20 mouse cellular contexts compared by ENCODE assay signal in genomic region chr13:67097876-67098275, GRCm38 (mm10). TPM values are rescaled to one million over a fixed set of nuclear protein-coding genes. Genes with fewer than 3 reads are reported as not detected.
DNase-seq lines count a peak whose midpoint lies in the region; ATAC-seq lines count a peak whose summit lies in the region.
"Had no signal": no experiment of that assay in that cellular context is flagged by ENCODE, and none has a peak within 500 bp of the region (broad histone marks: within the 10 kb centered on the region; RNA-seq: fewer than 3 reads in every experiment).

Gene Zfp708, minus strand, starts transcription at chr13:67097976.

- no peak within 1 kb of the TSS for H3K9ac ChIP-seq in forebrain, embryonic 14.5 days (ENCODE audit: low read length)
- H3K9ac ChIP-seq in forebrain, embryonic 12.5 days, result no peak within 1 kb of the TSS
- no peak within 1 kb of the TSS for H3K9ac ChIP-seq in forebrain, embryonic 16.5 days (replicated peaks; ENCODE audit: low read depth, low read length)
- no peak within 1 kb of the TSS for H3K9ac ChIP-seq in forebrain, embryonic 13.5 days
- no peak within 1 kb of the TSS for H3K9ac ChIP-seq in neural tube, embryonic 14.5 days (replicated peaks; ENCODE audit: low read depth, low read length)
- H3K9ac ChIP-seq: embryonic facial prominence, embryonic 13.5 days; embryonic facial prominence, embryonic 15.5 days had no signal

- no peak within 1 kb of the TSS for H3K4me2 ChIP-seq in forebrain, embryonic 14.5 days (ENCODE audit: low read length)
- no peak within 1 kb of the TSS for H3K4me2 ChIP-seq in forebrain, embryonic 12.5 days
- no peak within 1 kb of the TSS for H3K4me2 ChIP-seq in forebrain, embryonic 16.5 days (ENCODE audit: low read length)
- no peak within 1 kb of the TSS for H3K4me2 ChIP-seq in forebrain, embryonic 13.5 days
- H3K4me2 ChIP-seq in neural tube, embryonic 14.5 days (ENCODE audit: low read depth, low read length), result no peak within 1 kb of the TSS
- H3K4me2 ChIP-seq: embryonic facial prominence, embryonic 13.5 days; embryonic facial prominence, embryonic 15.5 days had no signal

- ATAC-seq in forebrain, embryonic 14.5 days, result no peak
- ATAC-seq in forebrain, embryonic 12.5 days (ENCODE audit: low FRiP score), result no peak
- ATAC-seq in forebrain, embryonic 16.5 days, result no peak
- no peak for ATAC-seq in forebrain, embryonic 13.5 days
- ATAC-seq in neural tube, embryonic 14.5 days (ENCODE audit: low read depth), result no peak

- no peak within 1 kb of the TSS for H3K4me3 ChIP-seq in forebrain, embryonic 14.5 days (ENCODE audit: low read depth, low read length)
- H3K4me3 ChIP-seq in forebrain, embryonic 12.5 days (replicated peaks), result no peak within 1 kb of the TSS
- H3K4me3 ChIP-seq in forebrain, embryonic 16.5 days (replicated peaks; ENCODE audit: low read length), result no peak within 1 kb of the TSS
- no peak within 1 kb of the TSS for H3K4me3 ChIP-seq in forebrain, embryonic 13.5 days
- no peak within 1 kb of the TSS for H3K4me3 ChIP-seq in neural tube, embryonic 14.5 days (ENCODE audit: low read depth, low read length)
- H3K4me3 ChIP-seq: embryonic facial prominence, embryonic 13.5 days; embryonic facial prominence, embryonic 15.5 days; erythroblast, embryonic 14.5 days had no signal

- no peaks in the 10 kb centered on the region for H3K9me3 ChIP-seq in forebrain, embryonic 14.5 days (replicated peaks; ENCODE audit: control insufficient read depth, low read length)
- no peaks in the 10 kb centered on the region for H3K9me3 ChIP-seq in forebrain, embryonic 12.5 days
- H3K9me3 ChIP-seq in forebrain, embryonic 16.5 days (ENCODE audit: control insufficient read depth, low read length), result no peaks in the 10 kb centered on the region
- H3K9me3 ChIP-seq in forebrain, embryonic 13.5 days (replicated peaks), result no peaks in the 10 kb centered on the region
- H3K9me3 ChIP-seq in neural tube, embryonic 14.5 days (ENCODE audit: control insufficient read depth, low read length), result no peaks in the 10 kb centered on the region
- H3K9me3 ChIP-seq: embryonic facial prominence, embryonic 13.5 days; embryonic facial prominence, embryonic 15.5 days had no signal

- no peaks in the 10 kb centered on the region for H3K27me3 ChIP-seq in forebrain, embryonic 14.5 days (replicated peaks; ENCODE audit: control insufficient read depth, insufficient read depth, low read length)
- H3K27me3 ChIP-seq in forebrain, embryonic 12.5 days, result no peaks in the 10 kb centered on the region
- H3K27me3 ChIP-seq in forebrain, embryonic 16.5 days (replicated peaks; ENCODE audit: control insufficient read depth, insufficient read depth, low read length), result no peaks in the 10 kb centered on the region
- H3K27me3 ChIP-seq in forebrain, embryonic 13.5 days, result no peaks in the 10 kb centered on the region
- no peaks in the 10 kb centered on the region for H3K27me3 ChIP-seq in neural tube, embryonic 14.5 days (ENCODE audit: control insufficient read depth, insufficient read depth, low read length)
- H3K27me3 ChIP-seq: embryonic facial prominence, embryonic 13.5 days; embryonic facial prominence, embryonic 15.5 days had no signal

- DNase-seq in forebrain, embryonic 14.5 days (ENCODE audit: low spot score), result no peak
- no peak for DNase-seq in neural tube, embryonic 10.5 days (ENCODE audit: extremely low spot score, low spot score)
- DNase-seq in right cerebral cortex, adult 2 months (ENCODE audit: low spot score in 2 of 2), result no peak
- DNase-seq: adrenal gland, adult 2 months; adrenal gland, postnatal 10 days; adrenal gland, postnatal 25 days; cerebellum, adult 11 months; cerebellum, adult 18-20 months; cerebellum, adult 8-10 months; cerebellum, adult 9-11 months; cerebellum, postnatal 14 days; cerebellum, postnatal 36 days; embryo, embryonic 11 days had no signal

- no peaks in the 10 kb centered on the region for H3K36me3 ChIP-seq in forebrain, embryonic 14.5 days (ENCODE audit: control insufficient read depth, insufficient read depth, low read length)
- no peaks in the 10 kb centered on the region; the same call in 1 of the 2 replicates for H3K36me3 ChIP-seq in forebrain, embryonic 12.5 days (replicated peaks)
- no peaks in the 10 kb centered on the region for H3K36me3 ChIP-seq in forebrain, embryonic 16.5 days (ENCODE audit: control insufficient read depth, insufficient read depth)
- H3K36me3 ChIP-seq in forebrain, embryonic 13.5 days (ENCODE audit: poor library complexity, severe bottlenecking), result peaks cover 6% of the 10 kb centered on the region; the same call in 1 of the 2 replicates
- no peaks in the 10 kb centered on the region for H3K36me3 ChIP-seq in neural tube, embryonic 14.5 days (ENCODE audit: control insufficient read depth, insufficient read depth, low read length)

- no peak within 1 kb of the TSS for H3K27ac ChIP-seq in forebrain, embryonic 14.5 days (ENCODE audit: low read depth, low read length)
- no peak within 1 kb of the TSS for H3K27ac ChIP-seq in forebrain, embryonic 12.5 days
- H3K27ac ChIP-seq in forebrain, embryonic 16.5 days (ENCODE audit: low read length), result no peak within 1 kb of the TSS
- H3K27ac ChIP-seq in forebrain, embryonic 13.5 days, result no peak within 1 kb of the TSS
- no peak within 1 kb of the TSS for H3K27ac ChIP-seq in neural tube, embryonic 14.5 days (ENCODE audit: low read depth, low read length)
- H3K27ac ChIP-seq: embryonic facial prominence, embryonic 13.5 days; embryonic facial prominence, embryonic 15.5 days had no signal

- WGBS in forebrain, embryonic 14.5 days, result 90% methylated on average over 10 of the region's 10 CpGs
- WGBS in forebrain, embryonic 12.5 days, result 94% methylated on average over 10 of the region's 10 CpGs
- WGBS in forebrain, embryonic 16.5 days, result 91% methylated on average over 10 of the region's 10 CpGs
- 93% methylated on average over 10 of the region's 10 CpGs for WGBS in forebrain, embryonic 13.5 days
- 93% methylated on average over 10 of the region's 10 CpGs for WGBS in neural tube, embryonic 14.5 days

- no peaks in the 10 kb centered on the region for H3K4me1 ChIP-seq in forebrain, embryonic 14.5 days (ENCODE audit: control insufficient read depth, insufficient read depth, low read length)
- no peaks in the 10 kb centered on the region for H3K4me1 ChIP-seq in forebrain, embryonic 12.5 days
- H3K4me1 ChIP-seq in forebrain, embryonic 16.5 days (replicated peaks; ENCODE audit: control insufficient read depth, insufficient read depth, low read length), result no peaks in the 10 kb centered on the region
- no peaks in the 10 kb centered on the region for H3K4me1 ChIP-seq in forebrain, embryonic 13.5 days
- no peaks in the 10 kb centered on the region for H3K4me1 ChIP-seq in neural tube, embryonic 14.5 days (ENCODE audit: control insufficient read depth, insufficient read depth, low read length)
- H3K4me1 ChIP-seq: embryonic facial prominence, embryonic 13.5 days; embryonic facial prominence, embryonic 15.5 days had no signal

RNA-seq across cellular contexts. Expression of gene Zfp708, which starts in this region (rescaled TPM):
- 13.7 and 14.2 TPM in 2 replicates for polyA plus RNA-seq in forebrain, embryonic 14.5 days (2014; fragmentation: Nextera tagmentation; extraction: Ambion mirVana)
- polyA plus RNA-seq in forebrain, embryonic 12.5 days (2016; fragmentation: Nextera tagmentation; extraction: Ambion mirVana), result 9.4 and 10.0 TPM in 2 replicates
- 13.3 and 14.1 TPM in 2 replicates for polyA plus RNA-seq in forebrain, embryonic 16.5 days (2015; fragmentation: Nextera tagmentation; extraction: Ambion mirVana)
- polyA plus RNA-seq in forebrain, embryonic 13.5 days (2015; fragmentation: Nextera tagmentation; extraction: Ambion mirVana), result 9.0 TPM in 2 replicates
- polyA plus RNA-seq in neural tube, embryonic 14.5 days (2014; fragmentation: Nextera tagmentation; extraction: Ambion mirVana), result 9.9 and 10.2 TPM in 2 replicates
- polyA plus RNA-seq: adrenal gland, adult 2 months; erythroblast, embryonic 14.5 days had no signal
